Mouse (Mus musculus) hindbrain, embryonic 14.5 days (tissue): Measurements from ENCODE around the gene Nenf. TPM values are rescaled to one million over a fixed set of nuclear protein-coding genes. Genes with fewer than 3 reads are reported as not detected.
A peak's percentile ranks its signal among the peaks of the same experiment; 100 is the strongest.

Experiments used
- ATAC-seq: fragments of 200-750 bp; cut with Nextera tagmentation; 2 replicates; pipeline ENCODE4 v1.8.0; 2017; ENCODE audit warnings: moderate number of reproducible peaks, mild to moderate bottlenecking, moderate TSS enrichment, moderate library complexity; ENCODE audit not compliant: low FRiP score
- DNase-seq: peaks from one replicate; pipeline ENCODE4 v3.0.0-alpha.2; 2015; ENCODE audit warnings: low spot score
- H3K27ac ChIP-seq: fragments of 300-500 bp; sonication (generic); 2 replicates; pipeline ENCODE4 v1.5.1; 2014; ENCODE audit warnings: mild to moderate bottlenecking, moderate library complexity
- H3K27me3 ChIP-seq: fragments of 300-500 bp; sonication (generic); 2 replicates; pipeline ENCODE4 v1.6.1; 2014; ENCODE audit warnings: mild to moderate bottlenecking, low read length, mixed read lengths; ENCODE audit not compliant: control insufficient read depth, insufficient read depth
- H3K36me3 ChIP-seq: fragments of 300-500 bp; sonication (generic); replicated peaks from 2 replicates; pipeline ENCODE4 v1.6.1; 2014; ENCODE audit not compliant: control insufficient read depth, insufficient read depth
- H3K4me1 ChIP-seq: fragments of 300-500 bp; sonication (generic); replicated peaks from 2 replicates; pipeline ENCODE4 v1.6.1; 2014; ENCODE audit warnings: antibody characterized with exemption, low read length, mixed read lengths; ENCODE audit not compliant: control insufficient read depth, insufficient read depth
- H3K4me2 ChIP-seq: fragments of 300-500 bp; sonication (generic); replicated peaks from 2 replicates; pipeline ENCODE4 v1.6.1; 2014; ENCODE audit warnings: mild to moderate bottlenecking, moderate library complexity
- H3K4me3 ChIP-seq: fragments of 300-500 bp; sonication (generic); replicated peaks from 2 replicates; pipeline ENCODE4 v1.5.1; 2014; ENCODE audit warnings: mild to moderate bottlenecking, low read length
- H3K9ac ChIP-seq: fragments of 300-500 bp; sonication (generic); 2 replicates; pipeline ENCODE4 v1.6.1; 2014
- H3K9me3 ChIP-seq: fragments of 300-500 bp; sonication (generic); 2 replicates; pipeline ENCODE4 v1.6.1; 2016; ENCODE audit warnings: low read length; ENCODE audit not compliant: control insufficient read depth
- WGBS: fragments of 180-500 bp; shearing (Covaris S2); extraction: QIAGEN DNeasy Blood & Tissue Kit; methylation state at CpG from one replicate; pipeline ENCODE4 v1.1.7; 2014; 5-methylcytosine and 5-hydroxymethylcytosine counted together
- polyA plus RNA-seq: library from polyadenylated mRNA; unstranded; fragments of >200 nt; fragmentation: Nextera tagmentation; extraction: Ambion mirVana; gene quantifications from 2 replicates; pipeline ENCODE4 v1.2.1, GENCODE M21; 2014

The Nenf gene
- polyA plus RNA-seq, 1 experiment from 2014 or later, result 166 TPM

DNA sequence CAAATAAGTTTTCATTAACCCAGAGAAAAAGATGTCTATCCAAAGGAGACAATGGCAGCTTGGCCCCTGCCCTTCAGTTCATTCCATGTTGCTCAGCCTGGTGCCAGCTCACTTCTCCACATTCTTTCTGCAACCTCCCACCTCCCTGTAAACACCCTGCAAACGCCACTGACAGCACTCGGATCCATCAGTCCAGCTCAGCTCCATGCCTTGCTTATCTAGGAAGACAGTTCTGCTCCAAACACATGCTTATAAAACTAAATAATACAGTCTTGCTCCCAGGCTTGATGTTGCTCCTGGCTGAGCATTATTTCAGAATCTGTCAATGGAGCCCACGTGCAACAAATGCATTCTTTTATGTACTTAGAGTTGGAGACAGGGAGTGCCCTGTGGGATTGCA is 22.2 kb downstream of the Nenf start:
- H3K4me1 ChIP-seq, result no peaks in the 10 kb centered on the region
- no peak overlapping the region for H3K4me2 ChIP-seq
- no peaks in the 10 kb centered on the region for H3K36me3 ChIP-seq
- no peak overlapping the region for H3K4me3 ChIP-seq
- no peak for ATAC-seq
- no peak overlapping the region for H3K27ac ChIP-seq
- whole genome bisulfite sequencing, result 42% methylated on average over 3 of the region's 3 CpGs
- no peak for DNase-seq
- no peaks in the 10 kb centered on the region for H3K9me3 ChIP-seq
- no peak overlapping the region for H3K9ac ChIP-seq
- no peaks in the 10 kb centered on the region for H3K27me3 ChIP-seq

- H3K27ac ChIP-seq, result no peak overlapping the region
- 71% methylated on average over 9 of the region's 9 CpGs for WGBS
Measured at GRCm38 (mm10) chr1:191293996-191294795, 23.8 kb downstream of the Nenf start.

DNA sequence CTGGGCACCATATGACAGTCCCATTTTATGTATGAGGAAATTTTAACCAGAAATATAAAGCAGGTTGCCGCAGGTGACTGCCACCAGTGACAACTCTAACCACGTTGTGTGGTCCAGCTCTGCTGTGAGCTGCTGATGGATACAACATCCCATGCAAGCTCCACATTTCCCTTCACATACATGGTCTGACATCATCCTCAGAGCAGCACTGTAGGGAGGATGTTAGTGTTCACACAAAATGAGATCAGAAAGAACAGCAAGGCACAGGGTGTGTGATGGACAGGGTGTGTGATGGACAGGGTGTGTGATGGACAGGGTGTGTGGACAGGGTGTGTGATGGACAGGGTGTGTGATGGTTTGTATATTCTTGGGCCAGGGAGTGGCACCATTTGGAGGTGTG is 24.9 kb downstream of the Nenf start:
- 72% methylated on average over 2 of the region's 2 CpGs for WGBS
- Histone ChIP-seq H3K4me3 (no peak overlapping the region), H3K9me3 (no peaks in the 10 kb centered on the region), H3K27ac (no peak overlapping the region), H3K4me2 (no peak overlapping the region), H3K27me3 (no peaks in the 10 kb centered on the region), H3K4me1 (no peaks in the 10 kb centered on the region), H3K9ac (no peak overlapping the region), H3K36me3 (no peaks in the 10 kb centered on the region)
- no peak for DNase-seq
- no peak for ATAC-seq

More at GRCm38 (mm10) chr1:191293996-191294795, 23.8 kb downstream of the Nenf start:
- no peaks in the 10 kb centered on the region for H3K9me3 ChIP-seq
- no peak overlapping the region for H3K9ac ChIP-seq
- DNase-seq (no peak), ATAC-seq (no peak)
- no peaks in the 10 kb centered on the region for H3K36me3 ChIP-seq
- no peak overlapping the region for H3K4me2 ChIP-seq
- no peak overlapping the region for H3K4me3 ChIP-seq
- H3K4me1 ChIP-seq, result no peaks in the 10 kb centered on the region
- H3K27me3 ChIP-seq, result no peaks in the 10 kb centered on the region

GRCm38 (mm10) chr1:191292348-191292747 is 25.6 kb downstream of the Nenf start:
- 64% methylated on average over 5 of the region's 5 CpGs for WGBS

DNA sequence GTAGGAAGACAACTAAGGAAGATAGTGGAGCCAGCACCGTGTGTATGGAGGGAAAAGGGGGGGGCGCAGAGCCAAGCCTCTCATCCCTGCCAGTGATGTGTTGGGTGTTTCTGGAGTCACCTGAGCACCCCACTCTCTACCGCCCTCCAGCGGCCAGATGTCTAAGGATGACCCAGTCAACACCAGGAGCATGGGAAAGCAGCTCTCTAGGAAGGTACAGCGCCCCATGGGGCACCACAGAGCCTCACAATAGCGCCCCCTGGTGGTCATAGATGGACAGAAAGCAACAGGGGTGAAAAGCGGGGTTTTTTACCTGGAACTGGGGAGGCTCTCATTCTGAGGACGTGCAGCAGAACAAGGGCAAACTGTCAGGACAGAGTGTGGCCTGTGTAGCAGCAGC is 29.2 kb downstream of the Nenf start:
- H3K27ac ChIP-seq, result no peak overlapping the region
- DNase-seq, result no peak
- 27% methylated on average over 8 of the region's 8 CpGs for WGBS
- no peak for ATAC-seq
- H3K9me3 ChIP-seq, result no peaks in the 10 kb centered on the region
- no peak overlapping the region for H3K4me3 ChIP-seq
- no peak overlapping the region for H3K9ac ChIP-seq
- H3K4me1 ChIP-seq, result no peaks in the 10 kb centered on the region
- H3K27me3 ChIP-seq, result no peaks in the 10 kb centered on the region
- H3K36me3 ChIP-seq, result no peaks in the 10 kb centered on the region
- no peak overlapping the region for H3K4me2 ChIP-seq

More at GRCm38 (mm10) chr1:191292348-191292747, 25.6 kb downstream of the Nenf start:
- no peak overlapping the region for H3K27ac ChIP-seq
- H3K4me1 ChIP-seq, result no peaks in the 10 kb centered on the region
- H3K36me3 ChIP-seq, result no peaks in the 10 kb centered on the region
- no peak overlapping the region for H3K4me2 ChIP-seq
- DNase-seq, result no peak
- H3K9ac ChIP-seq, result no peak overlapping the region
- no peaks in the 10 kb centered on the region for H3K9me3 ChIP-seq
- no peaks in the 10 kb centered on the region for H3K27me3 ChIP-seq
- H3K4me3 ChIP-seq, result no peak overlapping the region
- ATAC-seq, result peak; percentile 61; the same call in 1 of the 2 replicates

GRCm38 (mm10) chr1:191284502-191284901 is 33.5 kb downstream of the Nenf start:
- WGBS, result 88% methylated on average over 8 of the region's 8 CpGs
- H3K4me1 ChIP-seq, result no peaks in the 10 kb centered on the region
- H3K4me2 ChIP-seq, result no peak overlapping the region
- DNase-seq, result no peak
- no peaks in the 10 kb centered on the region for H3K36me3 ChIP-seq
- no peaks in the 10 kb centered on the region for H3K27me3 ChIP-seq
- no peak for ATAC-seq
- no peak overlapping the region for H3K9ac ChIP-seq
- H3K4me3 ChIP-seq, result no peak overlapping the region
- H3K9me3 ChIP-seq, result no peaks in the 10 kb centered on the region
- H3K27ac ChIP-seq, result no peak overlapping the region

DNA sequence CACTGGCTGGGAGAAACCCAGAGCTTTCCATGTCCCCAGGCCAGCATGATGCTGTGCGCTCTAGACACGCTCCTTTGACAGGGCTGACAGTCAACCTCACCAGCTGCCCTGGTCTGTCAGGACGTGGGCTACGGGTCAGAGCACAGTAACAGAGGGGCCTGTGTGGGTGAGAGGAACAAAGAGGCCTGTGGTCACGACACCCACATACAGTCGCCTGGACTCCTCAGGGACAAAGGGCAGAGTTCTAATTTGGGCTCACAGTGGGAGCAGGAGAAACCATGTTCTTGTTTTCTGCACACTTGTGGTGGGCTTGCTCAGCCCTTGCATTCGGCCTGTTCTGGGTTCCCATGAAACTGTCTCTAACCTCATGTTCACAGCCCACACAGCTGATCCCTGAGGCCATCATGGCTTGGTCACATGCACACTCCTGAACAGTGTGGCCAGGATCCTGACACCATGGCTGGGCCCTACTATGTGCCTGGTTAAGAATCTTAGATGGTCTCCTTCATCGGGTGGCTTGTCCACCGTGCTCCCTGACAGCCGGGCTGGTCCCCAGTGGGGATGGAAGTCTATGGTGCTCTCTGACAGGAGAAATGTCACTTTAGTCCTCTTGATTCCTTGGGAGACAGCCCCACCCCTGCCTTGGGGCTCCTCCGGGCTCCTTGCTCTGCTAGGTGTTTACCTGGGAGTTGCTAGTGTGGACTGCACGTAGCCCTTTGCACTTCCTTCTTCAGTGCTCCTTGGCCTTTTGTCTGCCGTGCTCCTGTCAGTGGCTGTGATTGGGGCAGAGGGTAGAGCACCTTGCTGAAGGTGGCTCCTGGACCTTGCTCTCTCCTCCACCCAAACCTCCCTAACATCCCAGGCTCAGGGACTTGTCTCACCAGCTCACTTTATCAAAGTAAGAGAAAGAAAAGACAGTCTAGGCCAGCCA is 34.6 kb downstream of the Nenf start:
- DNase-seq (no peak), ATAC-seq (no peak)
- Histone ChIP-seq H3K27me3 (no peaks in the 10 kb centered on the region), H3K4me3 (no peak overlapping the region), H3K4me1 (no peaks in the 10 kb centered on the region), H3K27ac (no peak overlapping the region), H3K9me3 (no peaks in the 10 kb centered on the region), H3K36me3 (no peaks in the 10 kb centered on the region), H3K9ac (no peak overlapping the region), H3K4me2 (no peak overlapping the region)
- 72% methylated on average over 13 of the region's 13 CpGs for WGBS

DNA sequence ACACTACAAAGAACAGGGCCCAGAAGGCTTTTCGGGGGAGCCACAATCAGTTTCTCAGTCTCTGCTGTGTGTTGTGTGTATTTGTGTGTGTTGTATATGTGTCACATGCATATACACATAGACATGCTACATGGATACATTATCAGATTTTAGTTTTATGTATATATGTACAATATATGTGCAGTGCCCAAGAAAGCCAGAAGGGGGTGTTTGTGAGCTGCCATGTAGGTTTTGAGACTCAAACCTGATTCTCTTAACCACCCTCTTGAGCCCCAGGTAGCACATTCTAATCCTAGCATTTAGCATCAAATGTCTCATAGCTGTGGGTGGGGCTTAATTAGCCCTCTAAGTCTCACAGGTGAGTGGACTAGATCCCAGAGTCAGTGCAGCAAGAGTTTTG is 35.7 kb downstream of the Nenf start:
- DNase-seq (no peak), ATAC-seq (no peak)
- Histone ChIP-seq H3K27ac (no peak overlapping the region), H3K9ac (no peak overlapping the region), H3K9me3 (no peaks in the 10 kb centered on the region), H3K36me3 (no peaks in the 10 kb centered on the region), H3K27me3 (no peaks in the 10 kb centered on the region), H3K4me2 (no peak overlapping the region), H3K4me1 (no peaks in the 10 kb centered on the region), H3K4me3 (no peak overlapping the region)
- 96% methylated on average over 1 of the region's 1 CpGs for WGBS

GRCm38 (mm10) chr1:191281171-191281570 is 36.8 kb downstream of the Nenf start:
- 68% methylated on average over 7 of the region's 7 CpGs for WGBS

More at GRCm38 (mm10) chr1:191281171-191281570, 36.8 kb downstream of the Nenf start:
- H3K9me3 ChIP-seq, result no peaks in the 10 kb centered on the region
- no peak for ATAC-seq
- H3K4me3 ChIP-seq, result no peak overlapping the region
- H3K27ac ChIP-seq, result no peak overlapping the region
- no peaks in the 10 kb centered on the region for H3K36me3 ChIP-seq
- no peak overlapping the region for H3K4me2 ChIP-seq
- no peak for DNase-seq
- H3K4me1 ChIP-seq, result no peaks in the 10 kb centered on the region
- H3K9ac ChIP-seq, result no peak overlapping the region
- no peaks in the 10 kb centered on the region for H3K27me3 ChIP-seq
